Mouse (Mus musculus): Measurements from ENCODE around the gene Smad3.

- TF ChIP-seq POLR2A (IDR thresholded peaks at IDR 0.05; ENCODE audit: borderline replicate concordance, control insufficient read depth, low read depth, low read length) = no peak
- TF ChIP-seq CTCF (IDR thresholded peaks at IDR 0.05; ENCODE audit: control insufficient read depth, insufficient read depth, low read length) = no peak
These were observed 17.4 kb downstream of the Smad3 start for GRCm38 (mm10) chr9:63740320-63740841.

All from bone marrow, adult 2 months (tissue).